Mouse (Mus musculus): ENCODE results near the gene Ankdd1a.

GRCm38 (mm10) chr9:65525445-65526195, 5.6 kb upstream of the Ankdd1a start:
- no peak for TF ChIP-seq POLR2A (IDR thresholded peaks at IDR 0.05; ENCODE audit: control insufficient read depth, low read depth, low read length)
- no peak for TF ChIP-seq CTCF (IDR thresholded peaks at IDR 0.05; ENCODE audit: control insufficient read depth, insufficient read depth, insufficient replicate concordance, low read depth, low read length)
